Mouse (Mus musculus) MEL (cell line): ENCODE data around the gene Ccdc162. TPM values are rescaled to one million over a fixed set of nuclear protein-coding genes. Genes with fewer than 3 reads are reported as not detected.

Experiments
- DNase-seq: peaks from one replicate; pipeline ENCODE4 v3.0.0; 2011; ENCODE audit warnings: low read depth, low spot score
- H3K27ac ChIP-seq: 2 replicates; pipeline ENCODE4 v1.5.1; 2012; ENCODE audit warnings: low read depth, mild to moderate bottlenecking, control low read depth, low read length, moderate library complexity; ENCODE audit not compliant: control insufficient read depth
- H3K27me3 ChIP-seq, 2 experiments: fragments of 150-350 bp in 1 of 2; sonication (generic) in 1 of 2; 2 replicates each; pipeline ENCODE4 v1.6.1; 2012; ENCODE audit warnings: low read length in 2 of 2, mild to moderate bottlenecking in 2 of 2, improper control_type of control experiment in 1 of 2, moderate library complexity in 1 of 2; ENCODE audit not compliant: insufficient read depth in 2 of 2, control insufficient read depth in 1 of 2
- H3K36me3 ChIP-seq, 2 experiments: 2 replicates each; pipeline ENCODE4 v1.6.1; 2012 to 2014; ENCODE audit warnings: low read length in 2 of 2, improper control_type of control experiment in 1 of 2, inconsistent platforms in 1 of 2, mild to moderate bottlenecking in 1 of 2; ENCODE audit not compliant: insufficient read depth in 2 of 2, control insufficient read depth in 1 of 2
- H3K4me1 ChIP-seq, 2 experiments: fragments of 150-350 bp in 1 of 2; sonication (generic) in 1 of 2; 2 replicates each; pipeline ENCODE4 v1.6.1; 2012; ENCODE audit warnings: low read length in 2 of 2, improper control_type of control experiment in 1 of 2, mild to moderate bottlenecking in 1 of 2; ENCODE audit not compliant: insufficient read depth in 2 of 2, control insufficient read depth in 1 of 2
- H3K4me3 ChIP-seq, 2 experiments: fragments of 150-350 bp in 1 of 2; sonication (generic) in 1 of 2; 2 replicates each; pipeline ENCODE4 v1.5.1; 2012; ENCODE audit warnings: low read depth in 2 of 2, low read length in 2 of 2, mild to moderate bottlenecking in 2 of 2, moderate library complexity in 2 of 2, control low read depth in 1 of 2, improper control_type of control experiment in 1 of 2; ENCODE audit not compliant: control insufficient read depth in 1 of 2, insufficient read depth in 1 of 2
- H3K79me2 ChIP-seq: 2 replicates; pipeline ENCODE4 v1.6.1; 2012; ENCODE audit warnings: mild to moderate bottlenecking, low read length, moderate library complexity; ENCODE audit not compliant: control insufficient read depth, poor library complexity, insufficient read depth
- H3K9ac ChIP-seq: 2 replicates; pipeline ENCODE4 v1.6.1; 2012; ENCODE audit warnings: low read depth, mild to moderate bottlenecking, control low read depth, low read length, moderate library complexity; ENCODE audit not compliant: control insufficient read depth, poor library complexity, severe bottlenecking
- H3K9me3 ChIP-seq: fragments of 150-350 bp; sonication (generic); replicated peaks from 2 replicates; pipeline ENCODE4 v1.6.1; 2012; ENCODE audit warnings: mild to moderate bottlenecking, low read length, improper control_type of control experiment, moderate library complexity; ENCODE audit not compliant: insufficient read depth
- CHD1 ChIP-seq: IDR thresholded peaks from 2 replicates; pipeline ENCODE4 v1.6.1; 2012; ENCODE audit warnings: low read depth, mild to moderate bottlenecking, inconsistent platforms, low read length, improper control_type of control experiment
- CTCF ChIP-seq, 3 experiments: IDR thresholded peaks in 2 of 3; conservative IDR thresholded peaks in 1 of 3; 2 replicates each; pipeline ENCODE4 v1.5.1; 2011 to 2012; ENCODE audit warnings: low read length in 3 of 3, low read depth in 2 of 3, mild to moderate bottlenecking in 2 of 3, improper control_type of control experiment in 1 of 3, inconsistent platforms in 1 of 3, mixed read lengths in 1 of 3, moderate library complexity in 1 of 3; ENCODE audit not compliant: control insufficient read depth in 1 of 3, insufficient read depth in 1 of 3, poor library complexity in 1 of 3, severe bottlenecking in 1 of 3
- GATA1 ChIP-seq: IDR thresholded peaks from 2 replicates; pipeline ENCODE4 v1.6.1; 2011; ENCODE audit warnings: low read depth, low read length, improper control_type of control experiment
- HCFC1 ChIP-seq: IDR thresholded peaks from 2 replicates; pipeline ENCODE4 v1.6.1; 2012; ENCODE audit warnings: low read depth, mild to moderate bottlenecking, inconsistent platforms, low read length, improper control_type of control experiment, moderate library complexity
- MAZ ChIP-seq: IDR thresholded peaks from 2 replicates; pipeline ENCODE4 v1.6.1; 2012; ENCODE audit warnings: low read depth, mild to moderate bottlenecking, inconsistent platforms, low read length, improper control_type of control experiment
- MEF2A ChIP-seq: IDR thresholded peaks from 2 replicates; pipeline ENCODE4 v1.6.1; 2014; ENCODE audit warnings: low read depth, mild to moderate bottlenecking, inconsistent platforms, low read length, improper control_type of control experiment; ENCODE audit not compliant: poor library complexity, insufficient replicate concordance, severe bottlenecking; ENCODE audit errors: extremely low read depth
- POLR2A ChIP-seq, 2 experiments: IDR thresholded peaks; 2 replicates each; pipeline ENCODE4 v1.6.1; 2011 to 2012; ENCODE audit warnings: low read length in 2 of 2, mild to moderate bottlenecking in 2 of 2, control low read depth in 1 of 2, improper control_type of control experiment in 1 of 2, low read depth in 1 of 2, moderate library complexity in 1 of 2; ENCODE audit not compliant: control insufficient read depth in 1 of 2, insufficient read depth in 1 of 2, poor library complexity in 1 of 2
- RAD21 ChIP-seq: IDR thresholded peaks from 2 replicates; pipeline ENCODE4 v1.6.1; 2011; ENCODE audit warnings: mild to moderate bottlenecking, low read depth, low read length, improper control_type of control experiment
- SIN3A ChIP-seq: IDR thresholded peaks from 2 replicates; pipeline ENCODE4 v1.6.1; 2012; ENCODE audit warnings: low read length, improper control_type of control experiment, inconsistent platforms
- SMC3 ChIP-seq: IDR thresholded peaks from 2 replicates; pipeline ENCODE4 v1.6.1; 2011; ENCODE audit warnings: low read depth, low read length, improper control_type of control experiment
- ZC3H11A ChIP-seq: IDR thresholded peaks from 2 replicates; pipeline ENCODE4 v1.6.1; 2012; ENCODE audit warnings: low read depth, mild to moderate bottlenecking, inconsistent platforms, low read length, improper control_type of control experiment
- polyA plus RNA-seq, 2 experiments: library from polyadenylated mRNA; stranded (reverse) in 1 of 2; unstranded in 1 of 2; fragments of >175 nt in 1 of 2; fragments of >200 nt in 1 of 2; gene quantifications; 2 replicates each; pipeline versions ENCODE4 v1.2.1 to v1.2.4; 2012; ENCODE audit warnings: low replicate concordance in 2 of 2, low read depth in 1 of 2; ENCODE audit not compliant: insufficient read length in 2 of 2, insufficient read depth in 1 of 2, missing spikeins in 1 of 2
- total RNA-seq: library from RNA; depleted of rRNA; stranded (reverse); fragments of 300-350 nt; gene quantifications from 2 replicates; pipeline ENCODE4 v1.2.3, GENCODE M21; 2012

The Ccdc162 gene
- total and polyA plus RNA-seq, 3 experiments = 0.06 TPM; not detected in 2

GRCm38 (mm10) chr10:41518508-41518980 lies 197.9 kb downstream of the Ccdc162 start (continued):
- no peak for TF ChIP-seq MEF2A

GRCm38 (mm10) chr10:41514921-41515320 lies 201.5 kb downstream of the Ccdc162 start:
- H3K4me1 ChIP-seq = no peaks in the 10 kb centered on the region; a peak in 1 of 4 replicates
- no peak for TF ChIP-seq HCFC1
- TF ChIP-seq, all 39 proteins: peak for 0
- H3K27me3 ChIP-seq = peaks cover 0 to 3% of the 10 kb centered on the region in 2 experiments; a peak in 1 of 4 replicates
- H3K4me3 ChIP-seq = no peak overlapping the region
- peaks cover 0 to 3% of the 10 kb centered on the region in 2 experiments; a peak in 2 of 4 replicates for H3K36me3 ChIP-seq
- H3K9me3 ChIP-seq = no peaks in the 10 kb centered on the region
- no peak overlapping the region for H3K27ac ChIP-seq
- peaks cover 6% of the 10 kb centered on the region for H3K79me2 ChIP-seq
- no peak for DNase-seq
- H3K9ac ChIP-seq = no peak overlapping the region

- no peaks in the 10 kb centered on the region for H3K9me3 ChIP-seq
- no peak overlapping the region for H3K4me3 ChIP-seq
- TF ChIP-seq MAZ = no peak
- TF ChIP-seq, all 39 proteins: peak for 0
- no peak for DNase-seq
- Histone ChIP-seq H3K27ac (no peak overlapping the region), H3K9ac (no peak overlapping the region), H3K36me3 (peaks cover 0 to 3% of the 10 kb centered on the region in 2 experiments; a peak in 2 of 4 replicates), H3K79me2 (no peaks in the 10 kb centered on the region; the same call in 1 of the 2 replicates), H3K27me3 (peaks cover 0 to 3% of the 10 kb centered on the region in 2 experiments; a peak in 1 of 4 replicates), H3K4me1 (no peaks in the 10 kb centered on the region; a peak in 1 of 4 replicates)
Observed at GRCm38 (mm10) chr10:41514301-41514700, 202.1 kb downstream of the Ccdc162 start.

- H3K9me3 ChIP-seq = no peaks in the 10 kb centered on the region
- peak; percentile 44 for DNase-seq
- H3K4me3 ChIP-seq = no peak overlapping the region
Observed at GRCm38 (mm10) chr10:41509160-41509559, 207.3 kb downstream of the Ccdc162 start.

More at GRCm38 (mm10) chr10:41509160-41509559, 207.3 kb downstream of the Ccdc162 start:
- no peaks in the 10 kb centered on the region for H3K4me1 ChIP-seq
- no peak overlapping the region for H3K27ac ChIP-seq
- H3K27me3 ChIP-seq = peaks cover 2 to 5% of the 10 kb centered on the region in 2 experiments; a peak in 2 of 4 replicates
- TF ChIP-seq SIN3A = no peak
- TF ChIP-seq SMC3 = peak; percentile 84
- TF ChIP-seq RAD21 = peak; percentile 82
- no peak for TF ChIP-seq MAZ
- TF ChIP-seq CTCF (IDR thresholded peaks at IDR 0.05 in 2 of 3, conservative IDR thresholded peaks at IDR 0.05 in 1 of 3; ENCODE audit: control insufficient read depth in 1 of 3, insufficient read depth in 1 of 3, low read depth in 2 of 3, low read length in 3 of 3, poor library complexity in 1 of 3, severe bottlenecking in 1 of 3) = peak; percentile 40 to 76 (median 53)
- TF ChIP-seq POLR2A (IDR thresholded peaks at IDR 0.05; ENCODE audit: control insufficient read depth in 1 of 2, insufficient read depth in 1 of 2, low read depth in 1 of 2, low read length in 2 of 2, poor library complexity in 1 of 2) = no peak
- TF ChIP-seq ZC3H11A = peak; percentile 61
- no peak for TF ChIP-seq GATA1
- TF ChIP-seq CHD1 = no peak
- TF ChIP-seq, all 39 proteins: peak for 4
- H3K79me2 ChIP-seq = no peaks in the 10 kb centered on the region
- H3K9ac ChIP-seq = no peak overlapping the region
- H3K36me3 ChIP-seq = no peaks in the 10 kb centered on the region
